Mouse (Mus musculus) kidney, embryonic 15.5 days (tissue): ENCODE measurements around the gene Iglon5. TPM values are rescaled to one million over a fixed set of nuclear protein-coding genes. Genes with fewer than 3 reads are reported as not detected.

ENCODE experiments used
- ATAC-seq: fragments of 200-750 bp; cut with Nextera tagmentation; replicated peaks from 2 replicates; pipeline ENCODE4 v1.8.0; 2017; ENCODE audit warnings: moderate TSS enrichment; ENCODE audit not compliant: low FRiP score
- H3K27ac ChIP-seq: fragments of 300-500 bp; sonication (generic); 2 replicates; pipeline ENCODE4 v1.5.1; 2015; ENCODE audit warnings: mild to moderate bottlenecking, inconsistent platforms
- H3K27me3 ChIP-seq: fragments of 300-500 bp; sonication (generic); 2 replicates; pipeline ENCODE4 v1.6.1; 2015; ENCODE audit warnings: inconsistent platforms
- H3K36me3 ChIP-seq: fragments of 300-500 bp; sonication (generic); 2 replicates; pipeline ENCODE4 v1.6.1; 2015; ENCODE audit warnings: inconsistent platforms
- H3K4me1 ChIP-seq: fragments of 300-500 bp; sonication (generic); 2 replicates; pipeline ENCODE4 v1.6.1; 2015; ENCODE audit warnings: inconsistent platforms
- H3K4me2 ChIP-seq: fragments of 300-500 bp; sonication (generic); 2 replicates; pipeline ENCODE4 v1.6.1; 2015; ENCODE audit warnings: moderate library complexity, mild to moderate bottlenecking, inconsistent platforms
- H3K4me3 ChIP-seq: fragments of 300-500 bp; sonication (generic); replicated peaks from 2 replicates; pipeline ENCODE4 v1.5.1; 2015; ENCODE audit warnings: mild to moderate bottlenecking, inconsistent platforms
- H3K9ac ChIP-seq: fragments of 300-500 bp; sonication (generic); 2 replicates; pipeline ENCODE4 v1.6.1; 2015; ENCODE audit warnings: mild to moderate bottlenecking, inconsistent platforms
- H3K9me3 ChIP-seq: fragments of 300-500 bp; sonication (generic); replicated peaks from 2 replicates; pipeline ENCODE4 v1.6.1; 2016; ENCODE audit warnings: inconsistent platforms
- WGBS: fragments of 180-500 bp; shearing (Covaris S2); methylation state at CpG from one replicate; pipeline ENCODE4 v1.1.7; 2015; ENCODE audit warnings: mixed read lengths; 5-methylcytosine and 5-hydroxymethylcytosine counted together
- polyA plus RNA-seq: library from polyadenylated mRNA; unstranded; fragments of >200 nt; fragmentation: Nextera tagmentation; extraction: Ambion mirVana; gene quantifications from 2 replicates; pipeline ENCODE4 v1.2.1, GENCODE M21; 2015

The Iglon5 gene
- 0.40 and 0.45 TPM in 2 replicates for polyA plus RNA-seq

GRCm38 (mm10) chr7:43489631-43490125 lies at the start of gene Iglon5:
TSS of gene Iglon5 (minus strand) at chr7:43490075.
- H3K4me1 ChIP-seq: peaks cover 17% of the 10 kb centered on the region
- H3K9me3 ChIP-seq: no peaks in the 10 kb centered on the region
- peaks cover 36% of the 10 kb centered on the region for H3K27me3 ChIP-seq
- WGBS: 5% methylated on average over 17 of the region's 41 CpGs
- H3K27ac ChIP-seq: no peak within 1 kb of the TSS
- peak; percentile 55 for ATAC-seq
- peak within 1 kb of the TSS; percentile 81 for H3K4me2 ChIP-seq
- H3K9ac ChIP-seq: peak within 1 kb of the TSS; percentile 48
- no peaks in the 10 kb centered on the region for H3K36me3 ChIP-seq
- H3K4me3 ChIP-seq: peak within 1 kb of the TSS; percentile 47

- Histone ChIP-seq H3K4me1 (no peaks in the 10 kb centered on the region), H3K9ac (no peak overlapping the region), H3K27me3 (no peaks in the 10 kb centered on the region), H3K27ac (no peak overlapping the region), H3K4me3 (no peak overlapping the region), H3K36me3 (no peaks in the 10 kb centered on the region), H3K9me3 (no peaks in the 10 kb centered on the region), H3K4me2 (no peak overlapping the region)
- 65% methylated on average over 3 of the region's 4 CpGs for WGBS
- ATAC-seq: no peak
These were observed 48.6 kb upstream of the Iglon5 start for GRCm38 (mm10) chr7:43538524-43538923.

GRCm38 (mm10) chr7:43532936-43533505 lies 43.1 kb upstream of the Iglon5 start:
- Histone ChIP-seq H3K27ac (no peak overlapping the region), H3K9ac (no peak overlapping the region), H3K27me3 (no peaks in the 10 kb centered on the region), H3K4me1 (no peaks in the 10 kb centered on the region), H3K4me3 (no peak overlapping the region), H3K36me3 (no peaks in the 10 kb centered on the region), H3K4me2 (no peak overlapping the region), H3K9me3 (no peaks in the 10 kb centered on the region)
- WGBS: 85% methylated on average over 9 of the region's 9 CpGs
- no peak for ATAC-seq

- Histone ChIP-seq H3K4me2 (no peak overlapping the region), H3K9me3 (no peaks in the 10 kb centered on the region), H3K27ac (no peak overlapping the region), H3K9ac (no peak overlapping the region), H3K4me1 (no peaks in the 10 kb centered on the region), H3K27me3 (no peaks in the 10 kb centered on the region), H3K4me3 (no peak overlapping the region), H3K36me3 (no peaks in the 10 kb centered on the region)
- ATAC-seq: no peak
- 64% methylated on average over 8 of the region's 8 CpGs for WGBS
These were observed 40.4 kb upstream of the Iglon5 start for GRCm38 (mm10) chr7:43530216-43530785.

GRCm38 (mm10) chr7:43525313-43525712 lies 35.4 kb upstream of the Iglon5 start:
- Histone ChIP-seq H3K36me3 (no peaks in the 10 kb centered on the region), H3K9ac (no peak overlapping the region), H3K27ac (no peak overlapping the region), H3K4me2 (no peak overlapping the region), H3K4me1 (no peaks in the 10 kb centered on the region), H3K27me3 (no peaks in the 10 kb centered on the region), H3K4me3 (no peak overlapping the region), H3K9me3 (no peaks in the 10 kb centered on the region)
- WGBS: 62% methylated on average over 3 of the region's 3 CpGs
- no peak for ATAC-seq

GRCm38 (mm10) chr7:43522776-43523175 lies 32.9 kb upstream of the Iglon5 start:
- Histone ChIP-seq H3K9me3 (no peaks in the 10 kb centered on the region), H3K9ac (no peak overlapping the region), H3K4me2 (no peak overlapping the region), H3K4me3 (no peak overlapping the region), H3K36me3 (no peaks in the 10 kb centered on the region), H3K27me3 (no peaks in the 10 kb centered on the region), H3K4me1 (no peaks in the 10 kb centered on the region), H3K27ac (no peak overlapping the region)
- ATAC-seq: no peak
- WGBS: 74% methylated on average over 2 of the region's 2 CpGs

GRCm38 (mm10) chr7:43518341-43518740 lies 28.5 kb upstream of the Iglon5 start:
- Histone ChIP-seq H3K9me3 (no peaks in the 10 kb centered on the region), H3K27ac (no peak overlapping the region), H3K4me2 (no peak overlapping the region), H3K9ac (no peak overlapping the region), H3K27me3 (no peaks in the 10 kb centered on the region), H3K4me1 (no peaks in the 10 kb centered on the region), H3K36me3 (no peaks in the 10 kb centered on the region), H3K4me3 (no peak overlapping the region)
- WGBS: 86% methylated on average over 15 of the region's 15 CpGs
- ATAC-seq: no peak

- no peak overlapping the region for H3K4me3 ChIP-seq
- ATAC-seq: no peak
- WGBS: 82% methylated on average over 5 of the region's 5 CpGs
These were observed 25.2 kb upstream of the Iglon5 start for GRCm38 (mm10) chr7:43515076-43515475.

GRCm38 (mm10) chr7:43512519-43512918 lies 22.6 kb upstream of the Iglon5 start:
- Histone ChIP-seq H3K4me1 (no peaks in the 10 kb centered on the region), H3K4me3 (no peak overlapping the region), H3K27me3 (no peaks in the 10 kb centered on the region), H3K9ac (no peak overlapping the region), H3K36me3 (no peaks in the 10 kb centered on the region), H3K9me3 (no peaks in the 10 kb centered on the region), H3K4me2 (no peak overlapping the region), H3K27ac (no peak overlapping the region)
- WGBS: 80% methylated on average over 4 of the region's 4 CpGs
- ATAC-seq: no peak

More at GRCm38 (mm10) chr7:43515076-43515475, 25.2 kb upstream of the Iglon5 start:
- Histone ChIP-seq H3K27me3 (no peaks in the 10 kb centered on the region), H3K9ac (no peak overlapping the region), H3K9me3 (no peaks in the 10 kb centered on the region), H3K36me3 (no peaks in the 10 kb centered on the region), H3K4me2 (no peak overlapping the region), H3K4me1 (no peaks in the 10 kb centered on the region), H3K27ac (no peak overlapping the region)

GRCm38 (mm10) chr7:43511707-43512478 lies 22.0 kb upstream of the Iglon5 start:
- no peaks in the 10 kb centered on the region for H3K9me3 ChIP-seq
- no peak overlapping the region for H3K27ac ChIP-seq
- no peaks in the 10 kb centered on the region for H3K4me1 ChIP-seq
- no peak overlapping the region for H3K4me3 ChIP-seq
- no peaks in the 10 kb centered on the region for H3K27me3 ChIP-seq
- H3K36me3 ChIP-seq: no peaks in the 10 kb centered on the region
- no peak overlapping the region for H3K9ac ChIP-seq
- ATAC-seq: no peak
- WGBS: 69% methylated on average over 4 of the region's 4 CpGs
- no peak overlapping the region for H3K4me2 ChIP-seq

- Histone ChIP-seq H3K9ac (no peak overlapping the region), H3K4me3 (no peak overlapping the region), H3K4me2 (peak overlapping the region; percentile 31; the same call in 1 of the 2 replicates), H3K27ac (no peak overlapping the region), H3K9me3 (no peaks in the 10 kb centered on the region), H3K27me3 (peaks cover 29% of the 10 kb centered on the region; the same call in 1 of the 2 replicates), H3K36me3 (no peaks in the 10 kb centered on the region), H3K4me1 (no peaks in the 10 kb centered on the region)
- 11% methylated on average over 21 of the region's 21 CpGs for WGBS
- ATAC-seq: peak; percentile 63; the same call in 1 of the 2 replicates
These were observed 5.6 kb upstream of the Iglon5 start for GRCm38 (mm10) chr7:43495343-43496021.

- 0 out of 2 replicates have a peak overlapping the region, but pooled peaks have one; percentile 47 for H3K4me3 ChIP-seq
These were observed 986 bp upstream of the Iglon5 start for GRCm38 (mm10) chr7:43490861-43491260.

More at GRCm38 (mm10) chr7:43490861-43491260, 986 bp upstream of the Iglon5 start:
- ATAC-seq: no peak
- 56% methylated on average over 9 of the region's 9 CpGs for WGBS
- peaks cover 42% of the 10 kb centered on the region for H3K27me3 ChIP-seq
- H3K4me2 ChIP-seq: 0 out of 2 replicates have a peak overlapping the region, but pooled peaks have one; percentile 81
- H3K4me1 ChIP-seq: peaks cover 17% of the 10 kb centered on the region
- H3K36me3 ChIP-seq: no peaks in the 10 kb centered on the region
- no peaks in the 10 kb centered on the region for H3K9me3 ChIP-seq
- no peak overlapping the region for H3K27ac ChIP-seq
- H3K9ac ChIP-seq: no peak overlapping the region
